9 mouse cellular contexts compared by ENCODE assay signal in genomic region chr10:127062503-127062902, GRCm38 (mm10). TPM values are rescaled to one million over a fixed set of nuclear protein-coding genes. Genes with fewer than 3 reads are reported as not detected.
A peak's percentile ranks its signal among the peaks of the same experiment; 100 is the strongest.
DNase-seq lines count a peak whose midpoint lies in the region; ATAC-seq and TF ChIP-seq lines count a peak whose summit lies in the region.
"Had no signal": no experiment of that assay in that cellular context is flagged by ENCODE, and none has a peak within 500 bp of the region (broad histone marks: within the 10 kb centered on the region; RNA-seq: fewer than 3 reads in every experiment).

No protein-coding gene starts in this region.

- 0 out of 2 replicates have a peak, but pooled peaks cover 3% of the 10 kb centered on the region for H3K27me3 ChIP-seq in intestine, embryonic 14.5 days (replicated peaks; ENCODE audit: control insufficient read depth, insufficient read depth, low read length)
- no peaks in the 10 kb centered on the region for H3K27me3 ChIP-seq in intestine, embryonic 16.5 days (replicated peaks; ENCODE audit: control insufficient read depth, insufficient read depth, low read length)
- no peaks in the 10 kb centered on the region for H3K27me3 ChIP-seq in MEL (ENCODE audit: control insufficient read depth in 1 of 2, insufficient read depth in 2 of 2, low read length in 2 of 2)
- H3K27me3 ChIP-seq in hindbrain, embryonic 12.5 days, result 0 out of 2 replicates have a peak, but pooled peaks cover 4% of the 10 kb centered on the region
- no peaks in the 10 kb centered on the region for H3K27me3 ChIP-seq in midbrain, embryonic 14.5 days (ENCODE audit: control insufficient read depth, insufficient read depth, low read length)

- H3K4me3 ChIP-seq in intestine, embryonic 14.5 days (ENCODE audit: low read depth, low read length), result no peak overlapping the region
- no peak overlapping the region for H3K4me3 ChIP-seq in intestine, embryonic 16.5 days (ENCODE audit: low read length)
- H3K4me3 ChIP-seq in MEL (ENCODE audit: control insufficient read depth in 1 of 2, insufficient read depth in 1 of 2, low read depth in 2 of 2, low read length in 2 of 2), result peak overlapping the region in 1 of 2 experiments; percentile 33; a peak in 1 of 4 replicates
- no peak overlapping the region for H3K4me3 ChIP-seq in hindbrain, embryonic 12.5 days
- no peak overlapping the region; the same call in 1 of the 2 replicates for H3K4me3 ChIP-seq in midbrain, embryonic 14.5 days (replicated peaks; ENCODE audit: low read depth, low read length)

- no peak overlapping the region for H3K27ac ChIP-seq in intestine, embryonic 14.5 days (ENCODE audit: low read depth)
- H3K27ac ChIP-seq in intestine, embryonic 16.5 days (ENCODE audit: low read length), result no peak overlapping the region
- H3K27ac ChIP-seq in MEL (ENCODE audit: control insufficient read depth, low read depth, low read length), result no peak overlapping the region; the same call in 1 of the 2 replicates
- peak overlapping the region; percentile 72; the same call in 1 of the 2 replicates for H3K27ac ChIP-seq in hindbrain, embryonic 12.5 days
- H3K27ac ChIP-seq in midbrain, embryonic 14.5 days (replicated peaks; ENCODE audit: low read depth, low read length), result peak overlapping the region; percentile 75

- peaks cover 31% of the 10 kb centered on the region for H3K36me3 ChIP-seq in intestine, embryonic 14.5 days (ENCODE audit: control insufficient read depth, insufficient read depth, low read length)
- peaks cover 17% of the 10 kb centered on the region for H3K36me3 ChIP-seq in intestine, embryonic 16.5 days (ENCODE audit: control insufficient read depth, insufficient read depth, low read length)
- H3K36me3 ChIP-seq in MEL (ENCODE audit: control insufficient read depth in 1 of 2, insufficient read depth in 2 of 2, low read length in 2 of 2), result peaks cover 14 to 28% of the 10 kb centered on the region in 2 experiments
- H3K36me3 ChIP-seq in hindbrain, embryonic 12.5 days, result peaks cover 30% of the 10 kb centered on the region
- peaks cover 34% of the 10 kb centered on the region for H3K36me3 ChIP-seq in midbrain, embryonic 14.5 days (ENCODE audit: control insufficient read depth, insufficient read depth, low read length)

- no peak overlapping the region for H3K9ac ChIP-seq in intestine, embryonic 14.5 days (ENCODE audit: low read length)
- H3K9ac ChIP-seq in intestine, embryonic 16.5 days (ENCODE audit: low read depth, low read length), result no peak overlapping the region
- peak overlapping the region; percentile 35 for H3K9ac ChIP-seq in MEL (ENCODE audit: control insufficient read depth, low read depth, low read length, poor library complexity, severe bottlenecking)
- no peak overlapping the region for H3K9ac ChIP-seq in hindbrain, embryonic 12.5 days
- no peak overlapping the region for H3K9ac ChIP-seq in midbrain, embryonic 14.5 days (replicated peaks; ENCODE audit: low read length)

- no peak for TF ChIP-seq EP300 in MEL (IDR thresholded peaks at IDR 0.05; ENCODE audit: low read depth in 1 of 2, low read length in 2 of 2)

- TF ChIP-seq CTCF in MEL (IDR thresholded peaks at IDR 0.05 in 2 of 3, conservative IDR thresholded peaks at IDR 0.05 in 1 of 3; ENCODE audit: control insufficient read depth in 1 of 3, insufficient read depth in 1 of 3, low read depth in 2 of 3, low read length in 3 of 3, poor library complexity in 1 of 3, severe bottlenecking in 1 of 3), result no peak

- TF ChIP-seq POLR2A in MEL (IDR thresholded peaks at IDR 0.05; ENCODE audit: control insufficient read depth in 1 of 2, insufficient read depth in 1 of 2, low read depth in 1 of 2, low read length in 2 of 2, poor library complexity in 1 of 2), result no peak

- TF ChIP-seq RAD21 in MEL (IDR thresholded peaks at IDR 0.05; ENCODE audit: low read depth, low read length), result no peak

- H3K4me1 ChIP-seq in intestine, embryonic 14.5 days (replicated peaks; ENCODE audit: control insufficient read depth, insufficient read depth, low read length), result peaks cover 26% of the 10 kb centered on the region
- peaks cover 33% of the 10 kb centered on the region for H3K4me1 ChIP-seq in intestine, embryonic 16.5 days (ENCODE audit: control insufficient read depth, insufficient read depth, low read length)
- peaks cover 3 to 21% of the 10 kb centered on the region in 2 experiments for H3K4me1 ChIP-seq in MEL (ENCODE audit: control insufficient read depth in 1 of 2, insufficient read depth in 2 of 2, low read length in 2 of 2)
- peaks cover 51% of the 10 kb centered on the region for H3K4me1 ChIP-seq in hindbrain, embryonic 12.5 days
- peaks cover 31% of the 10 kb centered on the region; the same call in 1 of the 2 replicates for H3K4me1 ChIP-seq in midbrain, embryonic 14.5 days (ENCODE audit: control insufficient read depth, insufficient read depth, low read length)

- DNase-seq in intestine, embryonic 14.5 days (ENCODE audit: low spot score), result no peak
- no peak for DNase-seq in MEL (ENCODE audit: low read depth, low spot score)
- no peak for DNase-seq in midbrain, embryonic 14.5 days
- no peak for DNase-seq in T-cell, adult 2 months (ENCODE audit: low spot score)
- no peak for DNase-seq in thymus, adult 18-20 months
- no peak for DNase-seq in B cell, adult 2 months

- no peak for ATAC-seq in intestine, embryonic 14.5 days (replicated peaks; ENCODE audit: low FRiP score, low TSS enrichment, low read depth)
- no peak for ATAC-seq in intestine, embryonic 16.5 days
- ATAC-seq in hindbrain, embryonic 12.5 days (ENCODE audit: low FRiP score), result no peak
- no peak for ATAC-seq in midbrain, embryonic 14.5 days (ENCODE audit: low FRiP score, low TSS enrichment)

- 0 out of 2 replicates have a peak overlapping the region, but pooled peaks have one; percentile 47 for H3K4me2 ChIP-seq in intestine, embryonic 14.5 days (ENCODE audit: low read length)
- no peak overlapping the region for H3K4me2 ChIP-seq in intestine, embryonic 16.5 days (ENCODE audit: low read depth, low read length)
- H3K4me2 ChIP-seq in hindbrain, embryonic 12.5 days (replicated peaks), result no peak overlapping the region
- peak overlapping the region; percentile 82 for H3K4me2 ChIP-seq in midbrain, embryonic 14.5 days (ENCODE audit: low read length)

- H3K79me2 ChIP-seq in MEL (ENCODE audit: control insufficient read depth, insufficient read depth, low read length, poor library complexity), result peaks cover 22% of the 10 kb centered on the region

- 72% methylated on average over 5 of the region's 5 CpGs for WGBS in intestine, embryonic 14.5 days
- 68% methylated on average over 5 of the region's 5 CpGs for WGBS in intestine, embryonic 16.5 days
- WGBS in hindbrain, embryonic 12.5 days, result 81% methylated on average over 5 of the region's 5 CpGs
- WGBS in midbrain, embryonic 14.5 days, result 81% methylated on average over 5 of the region's 5 CpGs

- H3K9me3 ChIP-seq in intestine, embryonic 14.5 days (ENCODE audit: control insufficient read depth, low read length), result no peaks in the 10 kb centered on the region
- no peaks in the 10 kb centered on the region for H3K9me3 ChIP-seq in intestine, embryonic 16.5 days (ENCODE audit: control insufficient read depth, low read length)
- no peaks in the 10 kb centered on the region for H3K9me3 ChIP-seq in MEL (replicated peaks; ENCODE audit: insufficient read depth, low read length)
- H3K9me3 ChIP-seq in hindbrain, embryonic 12.5 days (replicated peaks), result no peaks in the 10 kb centered on the region
- H3K9me3 ChIP-seq in midbrain, embryonic 14.5 days (ENCODE audit: control insufficient read depth, low read length), result no peaks in the 10 kb centered on the region

RNA-seq across cellular contexts. Expression of gene Cdk4, which starts 0.8 kb away (rescaled TPM):
- polyA plus RNA-seq in intestine, embryonic 14.5 days (2014; fragmentation: Nextera tagmentation; extraction: Ambion mirVana), result 1,915 and 2,068 TPM in 2 replicates
- 1,474 and 1,595 TPM in 2 replicates for polyA plus RNA-seq in intestine, embryonic 16.5 days (2015; fragmentation: Nextera tagmentation; extraction: Ambion mirVana)
- 362 and 443 TPM in 2 replicates for total RNA-seq in MEL (2012; rRNA removed)
- 1,000 to 10,000 TPM in 1 of 2 experiments, 100 to 1,000 TPM in 1; 843 to 1,325 TPM for polyA plus RNA-seq in MEL (2012; ENCODE audit: insufficient read depth in 1 of 2, insufficient read length in 2 of 2, low read depth in 1 of 2, low replicate concordance in 2 of 2, missing spikeins in 1 of 2)
- 1,725 and 1,814 TPM in 2 replicates for polyA plus RNA-seq in hindbrain, embryonic 12.5 days (2016; fragmentation: Nextera tagmentation; extraction: Ambion mirVana)
- 1,072 and 1,231 TPM in 2 replicates for polyA plus RNA-seq in midbrain, embryonic 14.5 days (2014; fragmentation: Nextera tagmentation; extraction: Ambion mirVana)

RNA-seq across cellular contexts. Expression of gene March9, which starts 2.5 kb away (rescaled TPM):
- polyA plus RNA-seq in intestine, embryonic 14.5 days (2014; fragmentation: Nextera tagmentation; extraction: Ambion mirVana), result 1.4 and 1.9 TPM in 2 replicates
- 0.40 and 0.50 TPM in 2 replicates for polyA plus RNA-seq in intestine, embryonic 16.5 days (2015; fragmentation: Nextera tagmentation; extraction: Ambion mirVana)
- 2.1 and 2.3 TPM in 2 replicates for total RNA-seq in MEL (2012; rRNA removed)
- 1 to 10 TPM in 1 of 2 experiments, not detected in 1; 5.2 TPM for polyA plus RNA-seq in MEL (2012; ENCODE audit: insufficient read depth in 1 of 2, insufficient read length in 2 of 2, low read depth in 1 of 2, low replicate concordance in 2 of 2, missing spikeins in 1 of 2)
- polyA plus RNA-seq in hindbrain, embryonic 12.5 days (2016; fragmentation: Nextera tagmentation; extraction: Ambion mirVana), result 5.4 and 6.1 TPM in 2 replicates
- polyA plus RNA-seq in midbrain, embryonic 14.5 days (2014; fragmentation: Nextera tagmentation; extraction: Ambion mirVana), result 11.8 and 17.4 TPM in 2 replicates

RNA-seq across cellular contexts. Expression of gene Tspan31, which starts 7.6 kb away (rescaled TPM):
- 92.4 and 114 TPM in 2 replicates for polyA plus RNA-seq in intestine, embryonic 14.5 days (2014; fragmentation: Nextera tagmentation; extraction: Ambion mirVana)
- polyA plus RNA-seq in intestine, embryonic 16.5 days (2015; fragmentation: Nextera tagmentation; extraction: Ambion mirVana), result 189 and 206 TPM in 2 replicates
- total RNA-seq in MEL (2012; rRNA removed), result 49.7 and 57.2 TPM in 2 replicates
- 10 to 100 TPM in 1 of 2 experiments, not detected in 1; 63.1 TPM for polyA plus RNA-seq in MEL (2012; ENCODE audit: insufficient read depth in 1 of 2, insufficient read length in 2 of 2, low read depth in 1 of 2, low replicate concordance in 2 of 2, missing spikeins in 1 of 2)
- 141 and 148 TPM in 2 replicates for polyA plus RNA-seq in hindbrain, embryonic 12.5 days (2016; fragmentation: Nextera tagmentation; extraction: Ambion mirVana)
- 67.7 and 71.7 TPM in 2 replicates for polyA plus RNA-seq in midbrain, embryonic 14.5 days (2014; fragmentation: Nextera tagmentation; extraction: Ambion mirVana)

RNA-seq across cellular contexts. Expression of gene Agap2, which starts 12.6 kb away (rescaled TPM):
- 0.23 and 0.26 TPM in 2 replicates for polyA plus RNA-seq in intestine, embryonic 14.5 days (2014; fragmentation: Nextera tagmentation; extraction: Ambion mirVana)
- 0.05 and 0.21 TPM in 2 replicates for polyA plus RNA-seq in intestine, embryonic 16.5 days (2015; fragmentation: Nextera tagmentation; extraction: Ambion mirVana)
- 0.03 and 0.04 TPM in 2 replicates for total RNA-seq in MEL (2012; rRNA removed)
- polyA plus RNA-seq in MEL (2012; ENCODE audit: insufficient read depth in 1 of 2, insufficient read length in 2 of 2, low read depth in 1 of 2, low replicate concordance in 2 of 2, missing spikeins in 1 of 2), result under 1 TPM in 1 of 2 experiments, not detected in 1; 0.46 TPM
- 1.7 and 2.0 TPM in 2 replicates for polyA plus RNA-seq in hindbrain, embryonic 12.5 days (2016; fragmentation: Nextera tagmentation; extraction: Ambion mirVana)
- polyA plus RNA-seq in midbrain, embryonic 14.5 days (2014; fragmentation: Nextera tagmentation; extraction: Ambion mirVana), result 8.1 and 13.1 TPM in 2 replicates

RNA-seq across cellular contexts. Expression of gene Cyp27b1, which starts 14.5 kb away (rescaled TPM):
- 0.07 and 0.15 TPM in 2 replicates for polyA plus RNA-seq in intestine, embryonic 14.5 days (2014; fragmentation: Nextera tagmentation; extraction: Ambion mirVana)
- polyA plus RNA-seq in intestine, embryonic 16.5 days (2015; fragmentation: Nextera tagmentation; extraction: Ambion mirVana), result 0.05 and 0.11 TPM in 2 replicates
- total RNA-seq in MEL (2012; rRNA removed), result 0.23 TPM in 2 replicates
- polyA plus RNA-seq in MEL (2012; ENCODE audit: insufficient read depth in 1 of 2, insufficient read length in 2 of 2, low read depth in 1 of 2, low replicate concordance in 2 of 2, missing spikeins in 1 of 2), result under 1 TPM in 1 of 2 experiments, not detected in 1; 0.93 TPM
- 0.25 TPM in 1 of 2 replicates, not detected in the other for polyA plus RNA-seq in hindbrain, embryonic 12.5 days (2016; fragmentation: Nextera tagmentation; extraction: Ambion mirVana)
- not detected in 2 replicates for polyA plus RNA-seq in midbrain, embryonic 14.5 days (2014; fragmentation: Nextera tagmentation; extraction: Ambion mirVana)
- polyA plus RNA-seq: intestine, postnatal 0 days had no signal

Comparison
In these comparisons a context has a peak if more than half of its experiments do, and no peak if none do; other contexts are left out.
1. H3K4me2 ChIP-seq: peak in intestine, embryonic 14.5 days (single experiment) and midbrain, embryonic 14.5 days (single experiment); none in intestine, embryonic 16.5 days (single experiment) and hindbrain, embryonic 12.5 days (single experiment).
2. H3K27ac ChIP-seq: peak in hindbrain, embryonic 12.5 days (single experiment) and midbrain, embryonic 14.5 days (single experiment); none in intestine, embryonic 14.5 days (single experiment), intestine, embryonic 16.5 days (single experiment) and MEL (single experiment).